Mouse (Mus musculus) CD8-positive naive resting alpha-beta T cell, adult 2 months (primary cell): ENCODE measurements around the gene Ift74.

ENCODE experiments used
- DNase-seq, 2 experiments: peaks; one replicate each; pipeline ENCODE4 v3.0.0; 2022; ENCODE audit warnings: low read depth in 2 of 2, low spot score in 2 of 2

The Ift74 gene

GRCm38 (mm10) chr4:94691078-94691477, 76.8 kb downstream of the Ift74 start:
- DNase-seq: no peak

- DNase-seq: no peak
These were observed 77.9 kb downstream of the Ift74 start for GRCm38 (mm10) chr4:94692175-94692574.

GRCm38 (mm10) chr4:94696368-94696767, 82.1 kb downstream of the Ift74 start:
- no peak for DNase-seq

GRCm38 (mm10) chr4:94711002-94711401, 96.7 kb downstream of the Ift74 start:
- DNase-seq: no peak

- no peak for DNase-seq
These were observed 97.1 kb downstream of the Ift74 start for GRCm38 (mm10) chr4:94711426-94711825.

GRCm38 (mm10) chr4:94713741-94714140, 99.5 kb downstream of the Ift74 start:
- DNase-seq: no peak

- DNase-seq: no peak
These were observed 100.9 kb downstream of the Ift74 start for GRCm38 (mm10) chr4:94715166-94715565.

- DNase-seq: no peak
These were observed 111.5 kb downstream of the Ift74 start for GRCm38 (mm10) chr4:94725799-94726198.

GRCm38 (mm10) chr4:94732721-94733120, 118.4 kb downstream of the Ift74 start:
- no peak for DNase-seq

- DNase-seq: no peak
These were observed 123.3 kb downstream of the Ift74 start for GRCm38 (mm10) chr4:94737326-94738295.

GRCm38 (mm10) chr4:94738838-94739731, 124.8 kb downstream of the Ift74 start, which contains the start of gene Tek:
Gene Tek, plus strand, starts transcription at chr4:94739289.
- no peak for DNase-seq

- no peak for DNase-seq
These were observed 127.5 kb downstream of the Ift74 start for GRCm38 (mm10) chr4:94741824-94742223.
